In the genomic region with DNA sequence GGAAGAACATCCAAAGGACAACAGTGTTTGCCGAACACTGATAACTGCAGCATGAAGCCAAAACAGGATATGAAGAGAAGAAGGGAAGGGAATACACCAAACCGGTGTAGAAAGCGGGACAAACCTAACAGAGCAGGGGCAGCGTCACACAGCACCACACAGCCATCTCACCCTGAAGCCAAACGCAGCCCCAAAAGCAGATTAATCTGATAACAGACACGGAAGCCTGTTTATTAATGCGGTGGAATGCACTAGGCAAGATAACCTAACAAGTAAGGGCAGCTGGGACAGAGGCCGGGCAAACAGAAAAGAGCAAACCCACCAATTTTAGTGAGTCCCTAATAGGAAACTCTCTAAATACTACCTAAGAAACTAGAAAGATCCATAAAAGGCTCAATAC, we compare ENCODE assay signal across 23 mouse cellular contexts. TPM values are rescaled to one million over a fixed set of nuclear protein-coding genes. Genes with fewer than 3 reads are reported as not detected.
DNase-seq lines count a peak whose midpoint lies in the region; ATAC-seq and TF ChIP-seq lines count a peak whose summit lies in the region.
"Had no signal": no experiment of that assay in that cellular context is flagged by ENCODE, and none has a peak within 500 bp of the region (broad histone marks: within the 10 kb centered on the region; RNA-seq: fewer than 3 reads in every experiment).

No protein-coding gene starts in this region.

- H3K4me3 ChIP-seq in erythroblast, embryonic 14.5 days (replicated peaks): peak overlapping the region; percentile 67
- H3K4me3 ChIP-seq in G1E (ENCODE audit: low read depth, low read length): peak overlapping the region; percentile 31; the same call in 1 of the 2 replicates
- no peak overlapping the region for H3K4me3 ChIP-seq in liver, embryonic 15.5 days (replicated peaks)
- no peak overlapping the region for H3K4me3 ChIP-seq in midbrain, embryonic 15.5 days
- H3K4me3 ChIP-seq: embryonic facial prominence, embryonic 15.5 days; heart, adult 2 months; heart, embryonic 13.5 days; limb, embryonic 12.5 days; myocyte; neural tube, embryonic 13.5 days had no signal

- DNase-seq in G1E (ENCODE audit: low spot score): no peak
- peak; percentile 36 for DNase-seq in induced T-regulatory cell, adult 2 months (ENCODE audit: low read depth)
- no peak for DNase-seq in lung, adult 18-20 months
- no peak for DNase-seq in kidney, adult 11 months
- DNase-seq: adrenal gland, adult 2 months; cerebellum, adult 18-20 months; gastrocnemius, postnatal 36 days; heart, adult 2 months; kidney, adult 9 months; kidney, postnatal 14 days; right cerebral cortex, postnatal 4 days had no signal

- no peaks in the 10 kb centered on the region; the same call in 1 of the 2 replicates for H3K36me3 ChIP-seq in erythroblast, embryonic 14.5 days (ENCODE audit: control insufficient read depth)
- H3K36me3 ChIP-seq in G1E (replicated peaks): peaks cover 48% of the 10 kb centered on the region
- H3K36me3 ChIP-seq in liver, embryonic 15.5 days (replicated peaks): no peaks in the 10 kb centered on the region
- no peaks in the 10 kb centered on the region for H3K36me3 ChIP-seq in midbrain, embryonic 15.5 days (replicated peaks)
- H3K36me3 ChIP-seq: embryonic facial prominence, embryonic 15.5 days; heart, embryonic 13.5 days; limb, embryonic 12.5 days had no signal

- peak overlapping the region; percentile 80 for H3K4me2 ChIP-seq in liver, embryonic 15.5 days
- H3K4me2 ChIP-seq in midbrain, embryonic 15.5 days: no peak overlapping the region
- H3K4me2 ChIP-seq: embryonic facial prominence, embryonic 15.5 days; heart, embryonic 13.5 days; hindbrain, embryonic 14.5 days; limb, embryonic 12.5 days; lung, embryonic 14.5 days; neural tube, embryonic 13.5 days had no signal

- TF ChIP-seq CTCF in G1E (IDR thresholded peaks at IDR 0.05; ENCODE audit: low read depth, low read length): no peak

- no peaks in the 10 kb centered on the region for H3K27me3 ChIP-seq in erythroblast, embryonic 14.5 days (ENCODE audit: control insufficient read depth)
- no peaks in the 10 kb centered on the region for H3K27me3 ChIP-seq in G1E (ENCODE audit: insufficient read depth, low read length)
- H3K27me3 ChIP-seq in liver, embryonic 15.5 days: no peaks in the 10 kb centered on the region
- no peaks in the 10 kb centered on the region for H3K27me3 ChIP-seq in midbrain, embryonic 15.5 days (replicated peaks)
- H3K27me3 ChIP-seq: embryonic facial prominence, embryonic 15.5 days; heart, embryonic 13.5 days; limb, embryonic 12.5 days; megakaryocyte, embryonic 14.5 days; neural tube, embryonic 13.5 days had no signal

- no peak for ATAC-seq in erythroblast, adult 5-6 weeks (replicated peaks; ENCODE audit: low FRiP score, poor library complexity, severe bottlenecking)
- ATAC-seq in G1E (ENCODE audit: extremely low read depth, insufficient number of reproducible peaks, low FRiP score, poor library complexity, severe bottlenecking): peak; percentile 41
- peak; percentile 38 for ATAC-seq in liver, embryonic 15.5 days (ENCODE audit: insufficient read depth)
- no peak for ATAC-seq in midbrain, embryonic 15.5 days (replicated peaks)

- H3K9me3 ChIP-seq in erythroblast, embryonic 14.5 days (ENCODE audit: control insufficient read depth, low read length): no peaks in the 10 kb centered on the region
- peaks cover 2% of the 10 kb centered on the region for H3K9me3 ChIP-seq in G1E (replicated peaks)
- no peaks in the 10 kb centered on the region for H3K9me3 ChIP-seq in liver, embryonic 15.5 days (replicated peaks)
- H3K9me3 ChIP-seq in midbrain, embryonic 15.5 days: no peaks in the 10 kb centered on the region
- H3K9me3 ChIP-seq: embryonic facial prominence, embryonic 15.5 days; heart, embryonic 13.5 days; limb, embryonic 12.5 days; megakaryocyte, embryonic 14.5 days; neural tube, embryonic 13.5 days had no signal

- H3K9ac ChIP-seq in liver, embryonic 15.5 days: peak overlapping the region; percentile 6; the same call in 1 of the 2 replicates
- no peak overlapping the region for H3K9ac ChIP-seq in midbrain, embryonic 15.5 days
- H3K9ac ChIP-seq: embryonic facial prominence, embryonic 15.5 days; heart, embryonic 13.5 days; hindbrain, embryonic 14.5 days; limb, embryonic 12.5 days; lung, embryonic 14.5 days; neural tube, embryonic 13.5 days had no signal

- peak overlapping the region; percentile 91 for H3K27ac ChIP-seq in liver, embryonic 15.5 days (replicated peaks)
- H3K27ac ChIP-seq in midbrain, embryonic 15.5 days: no peak overlapping the region
- H3K27ac ChIP-seq: embryonic facial prominence, embryonic 15.5 days; heart, adult 2 months; heart, embryonic 13.5 days; hindbrain, embryonic 14.5 days; limb, embryonic 12.5 days; neural tube, embryonic 13.5 days had no signal

- peaks cover 69% of the 10 kb centered on the region for H3K4me1 ChIP-seq in erythroblast, embryonic 14.5 days (ENCODE audit: control insufficient read depth)
- H3K4me1 ChIP-seq in G1E (ENCODE audit: insufficient read depth, low read depth, low read length): peaks cover 77% of the 10 kb centered on the region
- H3K4me1 ChIP-seq in liver, embryonic 15.5 days (replicated peaks): peaks cover 53% of the 10 kb centered on the region
- H3K4me1 ChIP-seq in midbrain, embryonic 15.5 days: no peaks in the 10 kb centered on the region
- H3K4me1 ChIP-seq: embryonic facial prominence, embryonic 15.5 days; neural tube, embryonic 13.5 days had no signal

- WGBS in liver, embryonic 15.5 days (ENCODE audit: insufficient replicate concordance): 8% methylated on average over 8 of the region's 8 CpGs
- WGBS in midbrain, embryonic 15.5 days: 87% methylated on average over 8 of the region's 8 CpGs

RNA-seq across cellular contexts. Expression of a gene that starts 49.8 kb away (rescaled TPM):
- 2.6 and 4.1 TPM in 2 replicates for polyA plus RNA-seq in erythroblast, embryonic 14.5 days (2012)
- total RNA-seq in erythroblast, adult 5-6 weeks (2015; ENCODE audit: low replicate concordance): 29.9 and 44.0 TPM in 2 replicates
- total RNA-seq in erythroblast, adult 5-6 weeks (2017; ENCODE audit: low replicate concordance): 23.2 and 44.2 TPM in 2 replicates
- 39.7 and 57.1 TPM in 2 replicates for total RNA-seq in G1E (2014; fragmentation: Nextera tagmentation)
- 119 and 120 TPM in 2 replicates for total RNA-seq in G1E (2017)
- polyA plus RNA-seq in G1E (2012): 44.7 and 45.2 TPM in 2 replicates
- 68.6 and 70.6 TPM in 2 replicates for polyA plus RNA-seq in liver, embryonic 15.5 days (2015; fragmentation: Nextera tagmentation; extraction: Ambion mirVana)
- 117 and 121 TPM in 2 replicates for polyA plus RNA-seq in midbrain, embryonic 15.5 days (2015; fragmentation: Nextera tagmentation; extraction: Ambion mirVana)

RNA-seq across cellular contexts. Expression of a gene that starts 49.9 kb away (rescaled TPM):
- 0.30 and 0.33 TPM in 2 replicates for polyA plus RNA-seq in erythroblast, embryonic 14.5 days (2012)
- 19.8 and 25.1 TPM in 2 replicates for total RNA-seq in erythroblast, adult 5-6 weeks (2015; ENCODE audit: low replicate concordance)
- 12.4 and 14.8 TPM in 2 replicates for total RNA-seq in erythroblast, adult 5-6 weeks (2017; ENCODE audit: low replicate concordance)
- 137 and 145 TPM in 2 replicates for total RNA-seq in G1E (2014; fragmentation: Nextera tagmentation)
- 117 and 124 TPM in 2 replicates for total RNA-seq in G1E (2017)
- 18.9 and 24.7 TPM in 2 replicates for polyA plus RNA-seq in G1E (2012)
- polyA plus RNA-seq in liver, embryonic 15.5 days (2015; fragmentation: Nextera tagmentation; extraction: Ambion mirVana): 25.6 and 26.0 TPM in 2 replicates
- 65.6 and 67.6 TPM in 2 replicates for polyA plus RNA-seq in midbrain, embryonic 15.5 days (2015; fragmentation: Nextera tagmentation; extraction: Ambion mirVana)

Comparison
In these comparisons a context has a peak if more than half of its experiments do, and no peak if none do; other contexts are left out.
1. H3K4me3 ChIP-seq: peak in erythroblast, embryonic 14.5 days (single experiment) and G1E (single experiment); none in liver, embryonic 15.5 days (single experiment) and midbrain, embryonic 15.5 days (single experiment).
2. ATAC-seq: peak in G1E (single experiment) and liver, embryonic 15.5 days (single experiment); none in erythroblast, adult 5-6 weeks (single experiment) and midbrain, embryonic 15.5 days (single experiment).
3. RNA of a gene that starts 49.9 kb away (polyA plus RNA-seq): 65.6 to 67.6 TPM in midbrain, embryonic 15.5 days, 25.6 to 26.0 TPM in liver, embryonic 15.5 days and 18.9 to 24.7 TPM in G1E; 0.30 to 0.33 TPM in erythroblast, embryonic 14.5 days; every median in the first group is over 10 times any median in the second.